Mouse (Mus musculus) bone marrow macrophage, adult 2 months (primary cell): ENCODE measurements around the gene Pmpca.
"Not testable (repeated sequence)": the region's sequence is repeated elsewhere in the genome, so short reads cannot be mapped to it uniquely, and the experiment has no call there.

ENCODE experiments used
- CTCF ChIP-seq: IDR thresholded peaks from 2 replicates; pipeline ENCODE4 v1.5.1; 2012; ENCODE audit warnings: low read depth, mild to moderate bottlenecking, low read length, moderate library complexity
- POLR2A ChIP-seq: IDR thresholded peaks from 2 replicates; pipeline ENCODE4 v1.6.1; 2012; ENCODE audit warnings: mild to moderate bottlenecking, low read depth, low read length, borderline replicate concordance

GRCm38 (mm10) chr2:26380871-26381270, 8.3 kb upstream of the Pmpca start:
- not testable (repeated sequence) for TF ChIP-seq CTCF, POLR2A
